Mouse (Mus musculus) lung, postnatal 0 days (tissue): ENCODE measurements around the gene Mcm3ap.

Experiments used
- CTCF ChIP-seq: IDR thresholded peaks from 2 replicates; pipeline ENCODE4 v1.5.1; 2016; ENCODE audit warnings: antibody characterized with exemption, mild to moderate bottlenecking
- EP300 ChIP-seq: IDR thresholded peaks from 2 replicates; pipeline ENCODE4 v1.6.1; 2016; ENCODE audit warnings: antibody characterized with exemption, mild to moderate bottlenecking, control low read depth

DNA sequence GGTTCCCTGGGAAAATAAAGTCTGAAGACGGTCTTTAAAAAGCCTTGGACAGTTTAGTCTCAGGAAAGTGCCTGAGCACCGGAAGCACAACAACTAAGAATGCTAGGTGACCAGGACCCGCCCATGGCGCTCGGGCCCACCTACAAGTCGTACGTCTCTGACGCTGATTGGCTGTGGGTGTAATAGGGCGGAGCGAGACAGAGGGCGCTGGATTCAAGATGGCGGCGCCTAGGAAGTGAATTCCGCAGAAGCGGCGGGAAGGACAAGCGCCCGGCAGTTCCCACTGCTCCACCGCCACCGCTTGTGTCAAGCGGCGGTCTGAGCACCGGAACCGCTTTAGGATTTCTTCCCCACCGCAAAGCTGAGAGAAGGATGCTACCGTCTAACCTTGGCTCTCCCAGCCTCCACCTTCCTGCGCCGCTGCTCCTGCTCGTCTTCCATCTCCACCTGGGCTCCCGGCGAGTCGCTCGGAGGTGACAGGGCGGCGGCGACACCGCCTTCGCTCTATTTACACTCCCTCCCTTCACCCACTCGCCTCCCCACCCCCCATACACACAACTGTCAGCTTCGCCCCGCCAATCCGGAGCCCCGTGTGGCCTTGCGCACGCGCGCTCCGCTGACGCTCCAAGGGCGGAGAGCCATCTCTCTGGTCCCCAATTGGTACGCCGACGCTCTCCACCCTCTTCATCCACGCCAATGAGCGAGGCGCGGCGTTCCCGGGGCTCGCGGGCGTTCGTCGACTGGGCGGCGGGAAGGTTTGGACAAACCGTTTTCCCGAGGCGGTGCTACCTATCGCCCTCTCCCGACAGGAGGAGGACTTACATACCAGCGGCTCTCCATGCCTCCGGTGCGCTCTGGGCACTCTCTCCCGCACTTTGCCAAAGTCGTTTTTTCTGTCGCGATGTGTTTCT, 26.3 kb upstream of the Mcm3ap start, which contains the start of gene Pcnt:
- TF ChIP-seq CTCF: peak; percentile 85
- TF ChIP-seq EP300: no peak
